Mouse (Mus musculus) neural tube, embryonic 15.5 days (tissue): ENCODE measurements around the gene Dab1. TPM values are rescaled to one million over a fixed set of nuclear protein-coding genes. Genes with fewer than 3 reads are reported as not detected.

ENCODE experiments used
- ATAC-seq: fragments of 200-750 bp; cut with Nextera tagmentation; 2 replicates; pipeline ENCODE4 v1.8.0; 2017; ENCODE audit warnings: mild to moderate bottlenecking, moderate TSS enrichment, moderate library complexity; ENCODE audit not compliant: low FRiP score
- H3K27ac ChIP-seq: fragments of 300-500 bp; sonication (generic); replicated peaks from 2 replicates; pipeline ENCODE4 v1.5.1; 2015; ENCODE audit warnings: mild to moderate bottlenecking, inconsistent platforms
- H3K27me3 ChIP-seq: fragments of 300-500 bp; sonication (generic); replicated peaks from 2 replicates; pipeline ENCODE4 v1.6.1; 2015; ENCODE audit warnings: inconsistent platforms
- H3K36me3 ChIP-seq: fragments of 300-500 bp; sonication (generic); 2 replicates; pipeline ENCODE4 v1.6.1; 2015; ENCODE audit warnings: inconsistent platforms
- H3K4me1 ChIP-seq: fragments of 300-500 bp; sonication (generic); 2 replicates; pipeline ENCODE4 v1.6.1; 2015; ENCODE audit warnings: inconsistent platforms
- H3K4me2 ChIP-seq: fragments of 300-500 bp; sonication (generic); 2 replicates; pipeline ENCODE4 v1.6.1; 2015; ENCODE audit warnings: inconsistent platforms, mild to moderate bottlenecking, moderate library complexity
- H3K4me3 ChIP-seq: fragments of 300-500 bp; sonication (generic); replicated peaks from 2 replicates; pipeline ENCODE4 v1.5.1; 2015; ENCODE audit warnings: mild to moderate bottlenecking, inconsistent platforms
- H3K9ac ChIP-seq: fragments of 300-500 bp; sonication (generic); replicated peaks from 2 replicates; pipeline ENCODE4 v1.6.1; 2015; ENCODE audit warnings: mild to moderate bottlenecking, inconsistent platforms
- H3K9me3 ChIP-seq: fragments of 300-500 bp; sonication (generic); replicated peaks from 2 replicates; pipeline ENCODE4 v1.6.1; 2016; ENCODE audit warnings: inconsistent platforms
- WGBS: fragments of 180-500 bp; shearing (Covaris S2); methylation state at CpG from one replicate; pipeline ENCODE4 v1.1.7; 2015; ENCODE audit warnings: mixed read lengths; 5-methylcytosine and 5-hydroxymethylcytosine counted together
- polyA plus RNA-seq: library from polyadenylated mRNA; unstranded; fragments of >200 nt; fragmentation: Nextera tagmentation; extraction: Ambion mirVana; gene quantifications from 2 replicates; pipeline ENCODE4 v1.2.1, GENCODE M21; 2015

Gene Dab1
- polyA plus RNA-seq, 1 experiment from 2014 or later, result 57.9 TPM

DNA sequence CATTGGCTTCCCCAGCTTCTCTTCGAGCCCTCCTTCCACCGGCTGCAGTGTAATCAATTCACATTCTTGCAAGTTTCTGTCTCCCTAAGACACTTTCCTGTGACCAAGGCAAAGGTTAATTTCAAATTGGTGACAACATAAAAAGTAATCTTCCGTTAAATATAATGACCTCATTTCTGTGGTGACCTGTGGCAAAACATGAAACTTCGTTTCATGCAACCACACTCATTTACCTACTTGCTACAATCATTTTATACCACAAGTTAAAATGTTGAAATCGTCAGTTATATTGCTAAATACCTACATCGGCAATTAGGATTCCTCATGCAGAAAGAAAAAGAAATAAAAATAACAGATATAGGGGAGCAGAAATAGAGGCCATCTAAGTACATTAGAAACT is 1048.9 kb downstream of the Dab1 start:
- no peaks in the 10 kb centered on the region for H3K36me3 ChIP-seq
- no peak overlapping the region for H3K27ac ChIP-seq
- H3K9me3 ChIP-seq, result no peaks in the 10 kb centered on the region
- no peak overlapping the region for H3K4me2 ChIP-seq
- WGBS, result 76% methylated on average over 6 of the region's 6 CpGs
- H3K4me1 ChIP-seq, result peaks cover 10% of the 10 kb centered on the region; the same call in 1 of the 2 replicates
- no peak for ATAC-seq
- H3K9ac ChIP-seq, result no peak overlapping the region
- no peak overlapping the region for H3K4me3 ChIP-seq
- H3K27me3 ChIP-seq, result no peaks in the 10 kb centered on the region

GRCm38 (mm10) chr4:104669406-104669805 is 1050.2 kb downstream of the Dab1 start:
- no peaks in the 10 kb centered on the region for H3K27me3 ChIP-seq
- 94% methylated on average over 3 of the region's 3 CpGs for WGBS
- no peak overlapping the region for H3K9ac ChIP-seq
- no peak overlapping the region for H3K4me3 ChIP-seq
- no peak overlapping the region for H3K4me2 ChIP-seq
- ATAC-seq, result no peak
- H3K4me1 ChIP-seq, result peaks cover 10% of the 10 kb centered on the region; the same call in 1 of the 2 replicates
- no peaks in the 10 kb centered on the region for H3K9me3 ChIP-seq
- no peak overlapping the region for H3K27ac ChIP-seq
- no peaks in the 10 kb centered on the region for H3K36me3 ChIP-seq

- no peak for ATAC-seq
These were observed 1051.6 kb downstream of the Dab1 start for GRCm38 (mm10) chr4:104670741-104671140.

GRCm38 (mm10) chr4:104673317-104673716 is 1054.2 kb downstream of the Dab1 start:
- H3K4me3 ChIP-seq, result no peak overlapping the region
- H3K9ac ChIP-seq, result no peak overlapping the region
- WGBS, result 86% methylated on average over 3 of the region's 3 CpGs
- no peaks in the 10 kb centered on the region for H3K36me3 ChIP-seq
- no peak for ATAC-seq
- no peak overlapping the region for H3K4me2 ChIP-seq
- no peak overlapping the region for H3K27ac ChIP-seq
- no peaks in the 10 kb centered on the region for H3K4me1 ChIP-seq
- no peaks in the 10 kb centered on the region for H3K9me3 ChIP-seq
- no peaks in the 10 kb centered on the region for H3K27me3 ChIP-seq

More at GRCm38 (mm10) chr4:104670741-104671140, 1051.6 kb downstream of the Dab1 start:
- H3K4me3 ChIP-seq, result no peak overlapping the region
- no peaks in the 10 kb centered on the region for H3K36me3 ChIP-seq
- H3K27me3 ChIP-seq, result no peaks in the 10 kb centered on the region
- no peak overlapping the region for H3K27ac ChIP-seq
- H3K4me2 ChIP-seq, result no peak overlapping the region
- peaks cover 10% of the 10 kb centered on the region; the same call in 1 of the 2 replicates for H3K4me1 ChIP-seq
- no peak overlapping the region for H3K9ac ChIP-seq
- no peaks in the 10 kb centered on the region for H3K9me3 ChIP-seq

- Histone ChIP-seq H3K4me2 (no peak overlapping the region), H3K27me3 (no peaks in the 10 kb centered on the region), H3K4me1 (no peaks in the 10 kb centered on the region), H3K9me3 (no peaks in the 10 kb centered on the region), H3K4me3 (no peak overlapping the region), H3K9ac (no peak overlapping the region), H3K27ac (no peak overlapping the region), H3K36me3 (no peaks in the 10 kb centered on the region)
- ATAC-seq, result no peak
- 90% methylated on average over 5 of the region's 5 CpGs for WGBS
These were observed 1055.5 kb downstream of the Dab1 start for GRCm38 (mm10) chr4:104674706-104675105.

GRCm38 (mm10) chr4:104678234-104678633 is 1059.1 kb downstream of the Dab1 start:
- H3K27me3 ChIP-seq, result no peaks in the 10 kb centered on the region
- H3K4me2 ChIP-seq, result no peak overlapping the region
- 68% methylated on average over 7 of the region's 7 CpGs for WGBS
- H3K9ac ChIP-seq, result no peak overlapping the region
- H3K4me3 ChIP-seq, result no peak overlapping the region
- no peaks in the 10 kb centered on the region for H3K36me3 ChIP-seq
- ATAC-seq, result no peak
- no peaks in the 10 kb centered on the region for H3K9me3 ChIP-seq
- no peak overlapping the region for H3K27ac ChIP-seq
- no peaks in the 10 kb centered on the region for H3K4me1 ChIP-seq

GRCm38 (mm10) chr4:104680475-104680874 is 1061.3 kb downstream of the Dab1 start:
- no peak overlapping the region for H3K4me2 ChIP-seq
- WGBS, result 87% methylated on average over 4 of the region's 4 CpGs
- no peaks in the 10 kb centered on the region for H3K27me3 ChIP-seq
- H3K9me3 ChIP-seq, result no peaks in the 10 kb centered on the region
- H3K9ac ChIP-seq, result no peak overlapping the region
- H3K4me1 ChIP-seq, result peaks cover 1% of the 10 kb centered on the region; the same call in 1 of the 2 replicates
- H3K27ac ChIP-seq, result no peak overlapping the region
- no peaks in the 10 kb centered on the region for H3K36me3 ChIP-seq
- H3K4me3 ChIP-seq, result no peak overlapping the region
- no peak for ATAC-seq

GRCm38 (mm10) chr4:104686137-104686809 is 1067.1 kb downstream of the Dab1 start:
- Histone ChIP-seq H3K27me3 (no peaks in the 10 kb centered on the region), H3K27ac (peak overlapping the region; percentile 52), H3K4me2 (peak overlapping the region; percentile 9; the same call in 1 of the 2 replicates), H3K4me3 (no peak overlapping the region), H3K4me1 (peaks cover 22% of the 10 kb centered on the region), H3K9me3 (no peaks in the 10 kb centered on the region), H3K9ac (peak overlapping the region; percentile 27; the same call in 1 of the 2 replicates), H3K36me3 (no peaks in the 10 kb centered on the region)
- 21% methylated on average over 18 of the region's 18 CpGs for WGBS
- peak; percentile 41; the same call in 1 of the 2 replicates for ATAC-seq

DNA sequence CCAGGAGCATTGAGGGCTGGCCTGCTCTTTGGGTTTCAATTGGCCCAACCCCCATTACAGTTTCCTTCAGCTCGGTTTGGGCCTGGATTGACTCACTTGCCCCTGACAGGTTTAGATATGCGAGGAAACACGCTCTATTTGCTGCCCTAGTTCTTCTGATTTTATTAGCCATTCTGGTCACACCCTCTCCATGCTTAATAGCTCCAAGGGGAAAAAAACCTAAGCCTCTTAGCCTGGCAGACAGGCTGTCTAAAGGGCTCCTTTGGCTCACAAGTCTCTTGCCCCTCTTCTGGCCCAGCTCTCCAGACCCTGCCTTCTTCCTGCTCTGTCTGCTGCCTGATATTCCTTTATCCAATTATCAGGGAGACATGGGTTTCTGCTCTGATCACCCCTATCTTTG is 1069.9 kb downstream of the Dab1 start:
- WGBS, result 20% methylated on average over 3 of the region's 3 CpGs
- Histone ChIP-seq H3K9me3 (no peaks in the 10 kb centered on the region), H3K4me2 (no peak overlapping the region), H3K27me3 (no peaks in the 10 kb centered on the region), H3K4me3 (no peak overlapping the region), H3K27ac (no peak overlapping the region), H3K4me1 (peaks cover 22% of the 10 kb centered on the region), H3K9ac (no peak overlapping the region), H3K36me3 (no peaks in the 10 kb centered on the region)
- no peak for ATAC-seq

DNA sequence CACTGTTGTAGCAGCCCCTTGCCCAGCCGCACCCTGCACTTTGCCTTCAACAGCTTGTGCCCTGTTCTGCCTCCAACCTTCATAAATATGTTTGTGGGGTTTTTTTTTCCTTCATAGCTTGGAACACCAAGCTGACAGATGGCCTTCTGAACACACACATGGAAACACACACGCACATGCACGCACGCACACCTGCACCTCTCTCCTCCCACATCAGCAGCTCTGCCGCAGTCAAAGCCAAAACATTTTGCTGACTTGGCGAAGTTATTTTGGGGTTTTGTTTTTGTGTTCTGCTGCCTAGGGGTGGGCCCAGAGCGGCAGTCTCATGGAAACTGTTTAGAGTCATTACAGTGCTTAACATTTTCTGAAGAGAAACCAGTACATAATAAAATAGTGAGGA is 1071.9 kb downstream of the Dab1 start:
- H3K9me3 ChIP-seq, result no peaks in the 10 kb centered on the region
- peaks cover 16% of the 10 kb centered on the region for H3K4me1 ChIP-seq
- ATAC-seq, result no peak
- 85% methylated on average over 7 of the region's 7 CpGs for WGBS
- H3K9ac ChIP-seq, result no peak overlapping the region
- no peak overlapping the region for H3K27ac ChIP-seq
- H3K36me3 ChIP-seq, result no peaks in the 10 kb centered on the region
- H3K27me3 ChIP-seq, result no peaks in the 10 kb centered on the region
- H3K4me2 ChIP-seq, result no peak overlapping the region
- no peak overlapping the region for H3K4me3 ChIP-seq

DNA sequence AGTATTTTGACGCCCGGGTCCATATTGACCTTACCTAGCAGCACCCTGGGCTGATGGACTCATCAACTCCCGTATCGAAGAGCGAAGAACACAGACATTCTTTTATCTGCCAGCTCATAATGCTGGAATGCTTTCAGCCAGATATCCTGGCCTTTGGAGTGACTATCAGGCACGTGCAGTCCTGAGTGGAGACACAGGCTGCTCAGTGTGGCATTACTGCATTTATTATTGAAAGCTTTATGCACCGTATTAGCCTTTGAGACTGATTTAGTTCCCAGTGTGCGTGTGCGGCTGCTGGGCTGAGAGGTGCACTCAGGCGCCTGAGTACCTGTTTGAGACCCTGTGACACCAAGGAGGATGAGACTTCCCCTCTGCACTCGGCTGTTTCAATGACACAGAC is 1075.0 kb downstream of the Dab1 start:
- H3K9ac ChIP-seq, result no peak overlapping the region
- H3K4me1 ChIP-seq, result peaks cover 6% of the 10 kb centered on the region
- no peaks in the 10 kb centered on the region for H3K9me3 ChIP-seq
- no peak for ATAC-seq
- H3K27ac ChIP-seq, result no peak overlapping the region
- H3K36me3 ChIP-seq, result no peaks in the 10 kb centered on the region
- no peak overlapping the region for H3K4me3 ChIP-seq
- WGBS, result 74% methylated on average over 11 of the region's 11 CpGs
- H3K4me2 ChIP-seq, result no peak overlapping the region
- no peaks in the 10 kb centered on the region for H3K27me3 ChIP-seq

GRCm38 (mm10) chr4:104696522-104696921 is 1077.4 kb downstream of the Dab1 start:
- no peak overlapping the region for H3K4me3 ChIP-seq
- peaks cover 6% of the 10 kb centered on the region for H3K4me1 ChIP-seq
- 0 out of 2 replicates have a peak, but pooled peaks cover 2% of the 10 kb centered on the region for H3K27me3 ChIP-seq
- H3K9ac ChIP-seq, result no peak overlapping the region
- no peak overlapping the region for H3K4me2 ChIP-seq
- ATAC-seq, result no peak
- no peaks in the 10 kb centered on the region for H3K9me3 ChIP-seq
- no peak overlapping the region for H3K27ac ChIP-seq
- 85% methylated on average over 3 of the region's 3 CpGs for whole genome bisulfite sequencing
- no peaks in the 10 kb centered on the region for H3K36me3 ChIP-seq
